Mouse (Mus musculus) A20 (cell line): ENCODE data around the gene Gins2.

Experiments
- DNase-seq: peaks from one replicate; pipeline ENCODE4 v3.0.0-alpha.2; 2011; ENCODE audit warnings: low read depth, low spot score

The Gins2 gene

GRCm38 (mm10) chr8:120588908-120589771 lies at the start of gene Gins2:
Gins2 (minus strand) TSS chr8:120589304.
- DNase-seq, result peak; percentile 100

- DNase-seq, result peak; percentile 80
Measured at GRCm38 (mm10) chr8:120634329-120634839, 45.3 kb upstream of the Gins2 start.

GRCm38 (mm10) chr8:120633665-120634271 lies 44.7 kb upstream of the Gins2 start:
- DNase-seq, result no peak

- no peak for DNase-seq
Measured at GRCm38 (mm10) chr8:120632969-120633664, 44.0 kb upstream of the Gins2 start.

- DNase-seq, result no peak
Measured at GRCm38 (mm10) chr8:120631441-120632375, 42.6 kb upstream of the Gins2 start.

- DNase-seq, result no peak
Measured at GRCm38 (mm10) chr8:120630848-120631247, 41.7 kb upstream of the Gins2 start.

- no peak for DNase-seq
Measured at GRCm38 (mm10) chr8:120630031-120630430, 40.9 kb upstream of the Gins2 start.

- DNase-seq, result no peak
Measured at GRCm38 (mm10) chr8:120627298-120627697, 38.2 kb upstream of the Gins2 start.

- DNase-seq, result no peak
Measured at GRCm38 (mm10) chr8:120626461-120626860, 37.4 kb upstream of the Gins2 start.

- DNase-seq, result no peak
Measured at GRCm38 (mm10) chr8:120623608-120624007, 34.5 kb upstream of the Gins2 start.

- no peak for DNase-seq
Measured at GRCm38 (mm10) chr8:120622161-120622560, 33.1 kb upstream of the Gins2 start.

- DNase-seq, result no peak
Measured at GRCm38 (mm10) chr8:120620441-120620840, 31.3 kb upstream of the Gins2 start.

GRCm38 (mm10) chr8:120619235-120620180 lies 30.4 kb upstream of the Gins2 start:
- peak; percentile 17 for DNase-seq

- peak; percentile 69 for DNase-seq
Measured at GRCm38 (mm10) chr8:120618110-120618509, 29.0 kb upstream of the Gins2 start.

GRCm38 (mm10) chr8:120616663-120617626 lies 27.8 kb upstream of the Gins2 start:
- DNase-seq, result no peak

- no peak for DNase-seq
Measured at GRCm38 (mm10) chr8:120614491-120614890, 25.4 kb upstream of the Gins2 start.

- DNase-seq, result no peak
Measured at GRCm38 (mm10) chr8:120610824-120611223, 21.7 kb upstream of the Gins2 start.

GRCm38 (mm10) chr8:120607885-120608284 lies 18.8 kb upstream of the Gins2 start:
- peak; percentile 82 for DNase-seq

- DNase-seq, result no peak
Measured at GRCm38 (mm10) chr8:120607460-120607859, 18.4 kb upstream of the Gins2 start.
